Mouse (Mus musculus) kidney, adult 2 months (tissue): ENCODE data around the gene Lrch4. TPM values are rescaled to one million over a fixed set of nuclear protein-coding genes. Genes with fewer than 3 reads are reported as not detected.

Experiments
- DNase-seq: peaks from one replicate; pipeline ENCODE4 v3.0.0; 2021
- H3K27ac ChIP-seq: fragments of 200-500 bp; 2 replicates; pipeline ENCODE4 v1.5.1; 2012; ENCODE audit warnings: low read depth, low read length, control low read depth, inconsistent platforms; ENCODE audit not compliant: insufficient read depth
- H3K27me3 ChIP-seq: fragments of 200-500 bp; replicated peaks from 2 replicates; pipeline ENCODE4 v1.6.1; 2012; ENCODE audit warnings: mild to moderate bottlenecking, moderate library complexity, low read length, inconsistent platforms; ENCODE audit not compliant: control insufficient read depth, insufficient read depth
- H3K36me3 ChIP-seq: fragments of 200-500 bp; 2 replicates; pipeline ENCODE4 v1.6.1; 2012; ENCODE audit warnings: mild to moderate bottlenecking, moderate library complexity, low read length, inconsistent platforms; ENCODE audit not compliant: control insufficient read depth, insufficient read depth
- H3K4me1 ChIP-seq: fragments of 200-500 bp; 2 replicates; pipeline ENCODE4 v1.6.1; 2011; ENCODE audit warnings: low read length; ENCODE audit not compliant: control insufficient read depth, insufficient read depth
- H3K4me3 ChIP-seq: fragments of 200-500 bp; 2 replicates; pipeline ENCODE4 v1.5.1; 2011; ENCODE audit warnings: mild to moderate bottlenecking, low read depth, low read length, control low read depth; ENCODE audit not compliant: insufficient read depth
- CTCF ChIP-seq: fragments of 200-500 bp; conservative IDR thresholded peaks from 2 replicates; pipeline ENCODE4 v1.5.1; 2011; ENCODE audit warnings: low read depth, mild to moderate bottlenecking, control low read depth, low read length, moderate library complexity, mixed read lengths; ENCODE audit not compliant: insufficient read depth, insufficient read length
- POLR2A ChIP-seq: fragments of 200-500 bp; IDR thresholded peaks from one replicate; pipeline ENCODE4 v1.6.1; 2011; ENCODE audit warnings: low read depth, low read length, control low read depth
- WGBS: fragments of 180-500 bp; shearing (Covaris S2); methylation state at CpG from one replicate; pipeline ENCODE4 v1.1.7; 2018; 5-methylcytosine and 5-hydroxymethylcytosine counted together
- polyA plus RNA-seq: library from polyadenylated mRNA; depleted of rRNA; stranded (reverse); fragments of >200 nt; gene quantifications from 2 replicates; pipeline ENCODE4 v1.2.3, GENCODE M21; 2012

The Lrch4 gene
- polyA plus RNA-seq, 1 experiment, result 45.5 TPM

GRCm38 (mm10) chr5:137642886-137643285 lies 14.0 kb downstream of the Lrch4 start:
- Histone ChIP-seq H3K36me3 (peaks cover 8% of the 10 kb centered on the region), H3K27me3 (no peaks in the 10 kb centered on the region), H3K4me1 (no peaks in the 10 kb centered on the region; the same call in 1 of the 2 replicates), H3K4me3 (no peak overlapping the region), H3K27ac (no peak overlapping the region)
- 41% methylated on average over 4 of the region's 4 CpGs for WGBS
- DNase-seq, result no peak
- no peak for TF ChIP-seq POLR2A

GRCm38 (mm10) chr5:137644484-137644883 lies 15.6 kb downstream of the Lrch4 start:
- no peaks in the 10 kb centered on the region for H3K27me3 ChIP-seq
- 68% methylated on average over 19 of the region's 19 CpGs for WGBS
- H3K27ac ChIP-seq, result no peak overlapping the region
- H3K4me3 ChIP-seq, result no peak overlapping the region; the same call in 1 of the 2 replicates
- H3K4me1 ChIP-seq, result no peaks in the 10 kb centered on the region; the same call in none of the 2 replicates
- DNase-seq, result no peak
- TF ChIP-seq CTCF (no peak), POLR2A (no peak)
- peaks cover 3% of the 10 kb centered on the region; the same call in 1 of the 2 replicates for H3K36me3 ChIP-seq

DNA sequence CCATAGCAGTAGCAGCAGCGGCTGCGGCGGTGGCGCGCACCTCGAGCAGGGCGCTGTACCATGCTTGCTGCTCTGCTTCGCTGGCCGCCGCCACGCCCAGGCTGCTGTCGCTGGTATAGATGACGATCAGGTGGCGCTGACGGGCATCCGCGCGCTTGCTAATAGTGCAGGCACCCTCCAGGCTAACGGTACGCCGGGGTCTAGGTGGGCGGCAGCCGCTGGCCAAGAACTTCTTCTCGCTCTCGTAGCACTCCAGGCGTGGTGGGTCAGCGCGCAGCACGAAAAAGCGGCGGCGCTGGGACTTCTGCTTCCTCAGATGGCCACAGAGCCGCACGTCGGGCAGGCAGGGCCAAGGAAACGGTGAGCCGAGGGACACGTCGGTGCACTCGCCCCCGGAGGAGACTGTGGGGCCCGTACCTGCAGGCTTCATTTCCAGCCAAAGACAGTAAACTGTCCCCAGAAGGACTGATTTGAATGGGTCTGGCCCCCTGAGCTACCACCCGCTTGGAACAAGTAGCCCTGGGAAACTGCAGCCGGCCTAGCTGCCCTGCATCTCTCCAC lies 16.2 kb downstream of the Lrch4 start:
- DNase-seq, result no peak
- WGBS, result 8% methylated on average over 44 of the region's 44 CpGs
- H3K36me3 ChIP-seq, result peaks cover 1% of the 10 kb centered on the region; the same call in 1 of the 2 replicates
- H3K4me3 ChIP-seq, result peak overlapping the region; percentile 51
- TF ChIP-seq POLR2A, result no peak
- no peak for TF ChIP-seq CTCF
- H3K27me3 ChIP-seq, result no peaks in the 10 kb centered on the region
- peak overlapping the region; percentile 5 for H3K27ac ChIP-seq
- no peaks in the 10 kb centered on the region; the same call in none of the 2 replicates for H3K4me1 ChIP-seq

DNA sequence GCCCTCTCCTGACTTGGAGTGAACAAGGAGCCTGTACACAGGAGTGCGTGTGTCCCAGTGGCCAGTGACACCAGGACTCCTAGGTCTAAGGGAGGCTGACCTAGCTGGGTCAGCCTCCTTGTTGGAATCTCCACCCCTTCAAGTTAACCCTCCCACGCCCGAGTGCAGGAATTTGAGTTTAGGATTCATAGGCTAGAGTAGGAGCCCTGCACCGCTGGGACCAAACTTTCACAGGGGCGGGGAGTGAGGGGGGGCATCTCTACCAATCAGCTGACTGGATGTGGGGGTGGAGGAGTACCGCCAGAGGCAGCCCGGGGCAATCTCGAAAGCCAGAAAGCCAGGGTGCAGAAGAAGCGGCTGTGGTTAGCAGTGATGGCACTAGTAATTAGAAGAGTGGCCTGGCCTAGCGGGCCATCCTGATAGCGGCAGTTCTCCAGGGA lies 16.8 kb downstream of the Lrch4 start, which contains the start of gene Irs3:
Irs3 (minus strand) TSS at position 63 of the 440 bp plus-strand sequence.
- no peak for TF ChIP-seq CTCF
- TF ChIP-seq POLR2A, result no peak
- H3K36me3 ChIP-seq, result peaks cover 1% of the 10 kb centered on the region; the same call in 1 of the 2 replicates
- no peaks in the 10 kb centered on the region for H3K27me3 ChIP-seq
- peak within 1 kb of the TSS; percentile 5 for H3K27ac ChIP-seq
- H3K4me1 ChIP-seq, result no peaks in the 10 kb centered on the region; the same call in none of the 2 replicates
- H3K4me3 ChIP-seq, result peak within 1 kb of the TSS; percentile 51
- 24% methylated on average over 11 of the region's 11 CpGs for WGBS
- DNase-seq, result peak; percentile 71

DNA sequence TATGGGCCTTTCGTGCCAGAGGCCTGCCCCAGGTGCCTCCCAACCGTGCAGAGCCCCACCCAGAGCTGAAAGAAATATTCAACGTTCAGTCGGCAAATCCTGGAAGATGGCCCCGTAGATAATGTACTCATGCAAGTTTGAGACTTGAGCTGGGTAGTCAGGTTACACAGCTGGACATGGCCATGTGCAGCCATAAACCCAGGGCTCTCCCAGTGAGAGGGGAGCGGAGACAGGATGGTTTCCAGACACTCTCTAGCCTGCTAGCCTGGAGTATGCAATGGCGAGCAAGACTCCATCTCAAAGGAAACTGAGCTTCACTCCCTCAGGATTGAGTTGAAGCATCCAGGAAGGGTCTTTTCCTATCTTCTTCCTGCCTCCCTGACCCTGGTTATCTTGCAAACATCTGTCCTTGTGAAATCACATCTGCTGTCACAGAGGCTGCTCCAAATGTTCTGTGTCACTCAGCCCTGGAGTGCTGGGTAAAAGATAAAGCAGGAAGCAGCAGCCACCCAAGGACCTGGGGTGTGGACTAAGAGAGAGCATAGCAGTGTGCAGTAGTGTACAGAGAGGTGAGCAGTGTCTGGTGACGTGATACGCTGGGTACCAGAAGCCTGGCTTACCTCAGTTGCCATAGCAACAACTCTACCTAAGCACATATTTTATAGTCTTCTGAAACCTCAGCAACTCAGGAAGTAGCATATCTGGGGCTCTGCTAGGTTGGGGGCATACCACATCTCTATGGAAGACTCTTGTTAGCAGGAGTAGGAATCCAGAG lies 19.1 kb downstream of the Lrch4 start:
- Histone ChIP-seq H3K27me3 (no peaks in the 10 kb centered on the region), H3K4me1 (no peaks in the 10 kb centered on the region; the same call in none of the 2 replicates), H3K27ac (no peak overlapping the region; the same call in 1 of the 2 replicates), H3K4me3 (no peak overlapping the region), H3K36me3 (no peaks in the 10 kb centered on the region)
- WGBS, result 49% methylated on average over 9 of the region's 9 CpGs
- DNase-seq, result no peak
- TF ChIP-seq POLR2A (no peak), CTCF (no peak)

GRCm38 (mm10) chr5:137649251-137649650 lies 20.3 kb downstream of the Lrch4 start:
- TF ChIP-seq POLR2A (no peak), CTCF (no peak)
- Histone ChIP-seq H3K27me3 (no peaks in the 10 kb centered on the region), H3K4me1 (no peaks in the 10 kb centered on the region; the same call in none of the 2 replicates), H3K4me3 (no peak overlapping the region), H3K27ac (peak overlapping the region; percentile 25; the same call in 1 of the 2 replicates), H3K36me3 (no peaks in the 10 kb centered on the region)
- 26% methylated on average over 4 of the region's 4 CpGs for WGBS
- peak; percentile 40 for DNase-seq
